Mouse (Mus musculus): ENCODE results near the gene Kat6b. TPM values are rescaled to one million over a fixed set of nuclear protein-coding genes. Genes with fewer than 3 reads are reported as not detected.

Gene Kat6b
- polyA plus RNA-seq, 1 experiment from 2014 or later, result 13.5 TPM

DNA sequence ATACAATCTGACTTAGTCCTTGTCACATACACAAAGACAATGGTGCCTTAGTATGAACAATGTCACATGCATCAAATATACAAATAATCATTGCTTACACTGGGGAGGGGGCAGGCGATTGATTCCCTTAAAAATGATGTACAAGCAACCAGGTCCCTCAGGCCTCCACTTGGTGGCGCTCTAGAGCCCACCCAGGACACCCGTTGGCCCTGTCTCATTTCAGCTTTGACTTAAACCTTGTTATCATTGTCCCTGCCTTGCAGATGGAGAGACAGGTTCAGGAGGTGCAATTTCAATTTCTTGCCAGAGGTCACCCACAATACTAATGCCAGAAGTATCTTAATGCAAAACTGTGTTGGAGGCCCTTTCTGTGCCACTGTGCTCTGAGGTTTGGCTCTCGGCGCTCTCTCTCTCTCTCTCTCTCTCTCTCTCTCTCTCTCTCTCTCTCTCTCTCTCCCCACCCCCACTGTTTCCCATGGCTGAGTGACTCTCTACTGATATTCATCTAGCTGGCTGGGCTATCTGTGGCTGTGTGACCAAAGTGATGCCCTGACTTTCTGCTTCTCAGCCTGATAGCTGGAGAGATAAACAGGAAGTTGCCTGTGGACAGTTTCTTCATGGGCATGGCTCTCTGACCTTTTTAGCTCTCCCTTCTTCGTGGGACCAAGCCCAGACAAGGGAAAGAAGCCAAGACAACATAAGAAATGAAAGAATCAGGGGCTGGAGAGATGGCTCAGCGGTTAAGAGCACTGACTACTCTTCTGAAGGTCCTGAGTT is 197.5 kb downstream of the Kat6b start:
- H3K9me3 ChIP-seq (ENCODE audit: control insufficient read depth, low read length), result no peaks in the 10 kb centered on the region
- ATAC-seq (ENCODE audit: low FRiP score) (no peak), DNase-seq (ENCODE audit: low spot score, missing footprints) (peak; percentile 96)
- H3K4me2 ChIP-seq, result no peak overlapping the region
- H3K9ac ChIP-seq (ENCODE audit: low read length), result no peak overlapping the region
- H3K36me3 ChIP-seq (ENCODE audit: control insufficient read depth, insufficient read depth, low read length), result no peaks in the 10 kb centered on the region
- H3K27me3 ChIP-seq (ENCODE audit: control insufficient read depth, insufficient read depth, low read length), result no peaks in the 10 kb centered on the region
- peaks cover 8% of the 10 kb centered on the region for H3K4me1 ChIP-seq (ENCODE audit: control insufficient read depth, insufficient read depth, low read length)
- H3K27ac ChIP-seq (ENCODE audit: low read depth, low read length), result no peak overlapping the region
- WGBS, result 46% methylated on average over 7 of the region's 7 CpGs
- no peak overlapping the region for H3K4me3 ChIP-seq (ENCODE audit: low read depth, low read length)

- Histone ChIP-seq H3K27me3 (ENCODE audit: control insufficient read depth, insufficient read depth, low read length) (no peaks in the 10 kb centered on the region), H3K9me3 (ENCODE audit: control insufficient read depth, low read length) (no peaks in the 10 kb centered on the region), H3K4me2 (no peak overlapping the region), H3K4me1 (ENCODE audit: control insufficient read depth, insufficient read depth, low read length) (peaks cover 8% of the 10 kb centered on the region), H3K27ac (ENCODE audit: low read depth, low read length) (no peak overlapping the region), H3K4me3 (ENCODE audit: low read depth, low read length) (no peak overlapping the region), H3K9ac (ENCODE audit: low read length) (no peak overlapping the region), H3K36me3 (ENCODE audit: control insufficient read depth, insufficient read depth, low read length) (no peaks in the 10 kb centered on the region)
- no peak for DNase-seq (ENCODE audit: low spot score, missing footprints)
- no peak for ATAC-seq (ENCODE audit: low FRiP score)
- 73% methylated on average over 8 of the region's 8 CpGs for WGBS
These were observed 198.5 kb downstream of the Kat6b start for GRCm38 (mm10) chr14:21679631-21680201.

DNA sequence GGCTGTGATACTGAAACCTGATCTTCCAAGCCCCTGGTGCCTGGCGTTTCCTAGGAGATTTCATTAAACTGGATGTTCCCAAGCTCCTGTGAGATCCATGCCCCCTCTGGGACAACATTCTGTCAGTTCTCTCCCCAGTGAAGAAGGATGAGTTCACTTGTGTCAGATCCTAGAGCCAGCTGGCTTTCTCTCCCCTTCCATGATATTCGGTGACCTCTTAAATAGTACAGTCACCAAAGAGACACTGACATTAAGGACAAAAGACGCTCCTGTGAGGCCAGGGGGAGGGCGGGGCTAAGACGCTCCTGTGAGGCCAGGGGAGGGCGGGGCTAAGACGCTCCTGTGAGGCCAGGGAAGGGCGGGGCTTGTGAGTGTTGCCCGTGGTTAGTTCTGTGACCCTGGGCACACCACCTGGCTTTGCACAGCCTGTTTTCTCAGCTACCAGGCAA is 201.5 kb downstream of the Kat6b start:
- Histone ChIP-seq H3K36me3 (ENCODE audit: control insufficient read depth, insufficient read depth, low read length) (no peaks in the 10 kb centered on the region), H3K4me2 (peak overlapping the region; percentile 46), H3K9me3 (ENCODE audit: control insufficient read depth, low read length) (no peaks in the 10 kb centered on the region), H3K9ac (ENCODE audit: low read length) (peak overlapping the region; percentile 3), H3K4me1 (ENCODE audit: control insufficient read depth, insufficient read depth, low read length) (peaks cover 14% of the 10 kb centered on the region), H3K4me3 (ENCODE audit: low read depth, low read length) (peak overlapping the region; percentile 5), H3K27me3 (ENCODE audit: control insufficient read depth, insufficient read depth, low read length) (no peaks in the 10 kb centered on the region; the same call in 1 of the 2 replicates), H3K27ac (ENCODE audit: low read depth, low read length) (peak overlapping the region; percentile 42; the same call in 1 of the 2 replicates)
- ATAC-seq (ENCODE audit: low FRiP score) (peak; percentile 88), DNase-seq (ENCODE audit: low spot score, missing footprints) (peak; percentile 97)
- WGBS, result 2% methylated on average over 9 of the region's 9 CpGs

DNA sequence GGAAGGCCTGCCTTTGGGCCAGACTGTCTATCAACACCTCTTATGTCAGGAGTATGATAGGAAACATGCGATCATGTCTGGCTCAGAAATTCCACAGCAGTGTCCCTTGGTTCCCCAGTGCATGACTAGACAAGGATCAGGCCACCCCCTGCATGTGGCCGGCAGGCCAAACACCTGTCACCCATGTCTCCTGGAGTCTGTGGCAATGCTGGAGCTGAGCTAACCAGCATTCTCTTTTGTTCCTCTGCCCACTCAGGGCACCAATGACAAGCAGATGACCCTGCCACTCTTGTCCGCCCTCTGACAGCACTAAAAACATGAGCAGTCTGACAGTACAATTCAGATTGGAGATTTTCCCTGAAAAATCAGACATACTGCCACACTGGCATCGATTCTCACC is 202.6 kb downstream of the Kat6b start:
- Histone ChIP-seq H3K27me3 (ENCODE audit: control insufficient read depth, insufficient read depth, low read length) (no peaks in the 10 kb centered on the region; the same call in 1 of the 2 replicates), H3K27ac (ENCODE audit: low read depth, low read length) (no peak overlapping the region), H3K9ac (ENCODE audit: low read length) (no peak overlapping the region), H3K4me2 (no peak overlapping the region), H3K4me3 (ENCODE audit: low read depth, low read length) (no peak overlapping the region), H3K9me3 (ENCODE audit: control insufficient read depth, low read length) (no peaks in the 10 kb centered on the region), H3K4me1 (ENCODE audit: control insufficient read depth, insufficient read depth, low read length) (peaks cover 14% of the 10 kb centered on the region), H3K36me3 (ENCODE audit: control insufficient read depth, insufficient read depth, low read length) (no peaks in the 10 kb centered on the region)
- 82% methylated on average over 4 of the region's 4 CpGs for WGBS
- DNase-seq (ENCODE audit: low spot score, missing footprints), result peak; percentile 75
- no peak for ATAC-seq (ENCODE audit: low FRiP score)

- 85% methylated on average over 10 of the region's 10 CpGs for WGBS
- H3K9me3 ChIP-seq (ENCODE audit: control insufficient read depth, low read length), result no peaks in the 10 kb centered on the region
- DNase-seq (ENCODE audit: low spot score, missing footprints), result no peak
- H3K36me3 ChIP-seq (ENCODE audit: control insufficient read depth, insufficient read depth, low read length), result no peaks in the 10 kb centered on the region
- no peaks in the 10 kb centered on the region; the same call in 1 of the 2 replicates for H3K27me3 ChIP-seq (ENCODE audit: control insufficient read depth, insufficient read depth, low read length)
- no peak overlapping the region for H3K4me3 ChIP-seq (ENCODE audit: low read depth, low read length)
- H3K9ac ChIP-seq (ENCODE audit: low read length), result no peak overlapping the region
- H3K27ac ChIP-seq (ENCODE audit: low read depth, low read length), result no peak overlapping the region
- no peak overlapping the region for H3K4me2 ChIP-seq
- ATAC-seq (ENCODE audit: low FRiP score), result no peak
- peaks cover 14% of the 10 kb centered on the region for H3K4me1 ChIP-seq (ENCODE audit: control insufficient read depth, insufficient read depth, low read length)
These were observed 204.3 kb downstream of the Kat6b start for GRCm38 (mm10) chr14:21685411-21686146.

DNA sequence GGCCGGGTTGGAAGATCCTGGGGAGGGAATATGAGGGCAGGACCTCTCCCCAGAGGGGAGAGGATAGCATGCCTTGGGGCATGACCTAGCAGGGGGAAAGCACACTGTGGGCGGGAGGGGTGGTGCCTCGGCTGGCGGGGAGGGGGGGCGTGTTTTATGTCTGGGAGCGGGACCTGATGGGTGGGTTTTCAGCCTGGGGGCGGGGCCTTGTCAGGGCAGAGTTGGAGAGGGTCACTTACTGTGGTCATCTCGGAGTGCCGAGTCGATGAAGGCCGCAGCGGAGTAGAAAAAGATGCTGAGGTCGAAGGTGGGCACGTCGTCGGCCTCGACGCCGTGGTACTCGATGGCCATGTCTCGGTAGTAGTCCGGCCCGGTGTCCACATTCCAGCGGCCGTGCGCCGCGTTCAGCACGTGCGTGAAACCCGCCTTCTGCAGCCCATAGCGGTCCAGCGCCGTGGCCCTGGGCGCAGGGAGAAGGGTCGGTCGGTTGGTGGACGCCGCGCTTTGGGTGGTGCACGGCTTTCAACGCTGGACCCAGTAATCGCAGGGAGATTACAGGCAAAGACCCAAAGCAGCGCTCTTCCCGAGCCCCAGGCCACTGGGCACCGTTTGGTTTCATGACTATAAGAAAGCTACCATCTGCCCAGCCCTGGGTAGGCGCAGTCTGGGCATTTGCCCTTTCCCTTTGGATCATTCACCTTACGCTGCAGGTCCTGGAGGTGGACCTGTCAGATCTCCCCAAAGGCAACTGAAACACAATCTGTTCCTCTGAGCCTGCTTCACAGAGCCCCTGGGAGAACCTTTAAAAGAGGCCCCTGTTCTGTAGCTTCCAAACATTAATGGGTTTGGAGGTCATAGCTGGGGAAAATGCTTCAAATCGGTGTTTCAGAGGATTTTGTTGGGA is 205.4 kb downstream of the Kat6b start:
- H3K9me3 ChIP-seq (ENCODE audit: control insufficient read depth, low read length), result no peaks in the 10 kb centered on the region
- H3K4me1 ChIP-seq (ENCODE audit: control insufficient read depth, insufficient read depth, low read length), result peaks cover 14% of the 10 kb centered on the region
- peak overlapping the region; percentile 23 for H3K4me3 ChIP-seq (ENCODE audit: low read depth, low read length)
- no peak overlapping the region for H3K27ac ChIP-seq (ENCODE audit: low read depth, low read length)
- WGBS, result 8% methylated on average over 49 of the region's 49 CpGs
- no peaks in the 10 kb centered on the region for H3K36me3 ChIP-seq (ENCODE audit: control insufficient read depth, insufficient read depth, low read length)
- ATAC-seq (ENCODE audit: low FRiP score) (peak; percentile 25; the same call in 1 of the 2 replicates), DNase-seq (ENCODE audit: low spot score, missing footprints) (peak; percentile 88)
- peak overlapping the region; percentile 38; the same call in 1 of the 2 replicates for H3K9ac ChIP-seq (ENCODE audit: low read length)
- H3K4me2 ChIP-seq, result peak overlapping the region; percentile 45
- H3K27me3 ChIP-seq (ENCODE audit: control insufficient read depth, insufficient read depth, low read length), result no peaks in the 10 kb centered on the region; the same call in 1 of the 2 replicates

DNA sequence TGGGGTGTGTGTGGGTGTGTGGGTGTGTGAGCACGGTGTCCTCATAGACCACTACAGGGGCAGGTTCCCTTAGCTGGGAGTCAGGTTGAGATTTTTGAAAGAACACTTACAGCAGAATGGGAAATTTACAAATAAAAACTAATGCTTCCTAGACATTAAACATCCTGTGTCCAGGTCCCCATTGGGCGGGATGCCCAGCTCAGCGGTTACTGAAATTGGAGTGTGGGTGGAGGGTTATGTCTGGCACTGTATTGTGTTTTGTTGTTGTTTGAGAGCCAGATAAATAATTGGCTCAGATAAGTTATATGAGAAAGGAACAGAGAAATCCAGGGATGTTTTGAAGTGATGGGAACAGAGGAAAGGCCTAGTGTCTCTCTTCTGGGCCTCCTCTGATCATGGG is 209.8 kb downstream of the Kat6b start:
- no peak overlapping the region for H3K27ac ChIP-seq (ENCODE audit: low read depth, low read length)
- peaks cover 4% of the 10 kb centered on the region; the same call in 1 of the 2 replicates for H3K9me3 ChIP-seq (ENCODE audit: control insufficient read depth, low read length)
- H3K4me3 ChIP-seq (ENCODE audit: low read depth, low read length), result no peak overlapping the region
- no peak for DNase-seq (ENCODE audit: low spot score, missing footprints)
- no peaks in the 10 kb centered on the region for H3K36me3 ChIP-seq (ENCODE audit: control insufficient read depth, insufficient read depth, low read length)
- no peak overlapping the region for H3K4me2 ChIP-seq
- no peaks in the 10 kb centered on the region; the same call in 1 of the 2 replicates for H3K27me3 ChIP-seq (ENCODE audit: control insufficient read depth, insufficient read depth, low read length)
- no peak for ATAC-seq (ENCODE audit: low FRiP score)
- 90% methylated on average over 3 of the region's 3 CpGs for WGBS
- H3K9ac ChIP-seq (ENCODE audit: low read length), result no peak overlapping the region
- peaks cover 6% of the 10 kb centered on the region; the same call in 1 of the 2 replicates for H3K4me1 ChIP-seq (ENCODE audit: control insufficient read depth, insufficient read depth, low read length)

- Histone ChIP-seq H3K27me3 (ENCODE audit: control insufficient read depth, insufficient read depth, low read length) (no peaks in the 10 kb centered on the region), H3K4me3 (ENCODE audit: low read depth, low read length) (no peak overlapping the region), H3K27ac (ENCODE audit: low read depth, low read length) (no peak overlapping the region), H3K4me1 (ENCODE audit: control insufficient read depth, insufficient read depth, low read length) (no peaks in the 10 kb centered on the region), H3K4me2 (no peak overlapping the region), H3K9me3 (ENCODE audit: control insufficient read depth, low read length) (peaks cover 4% of the 10 kb centered on the region; the same call in 1 of the 2 replicates), H3K36me3 (ENCODE audit: control insufficient read depth, insufficient read depth, low read length) (no peaks in the 10 kb centered on the region), H3K9ac (ENCODE audit: low read length) (no peak overlapping the region)
- WGBS, result 84% methylated on average over 6 of the region's 6 CpGs
- DNase-seq (ENCODE audit: low spot score, missing footprints) (no peak), ATAC-seq (ENCODE audit: low FRiP score) (no peak)
These were observed 213.8 kb downstream of the Kat6b start for GRCm38 (mm10) chr14:21695020-21695419.
